Mouse (Mus musculus) embryonic facial prominence, embryonic 12.5 days (tissue): ENCODE results near the gene Vps53. TPM values are rescaled to one million over a fixed set of nuclear protein-coding genes. Genes with fewer than 3 reads are reported as not detected.
A peak's percentile ranks its signal among the peaks of the same experiment; 100 is the strongest.

Experiments
- ATAC-seq: fragments of 200-750 bp; cut with Nextera tagmentation; 2 replicates; pipeline ENCODE4 v1.8.0; 2017; ENCODE audit not compliant: insufficient number of reproducible peaks, insufficient read depth, low FRiP score, low TSS enrichment
- H3K27ac ChIP-seq: fragments of 300-500 bp; sonication (generic); 2 replicates; pipeline ENCODE4 v1.5.1; 2016; ENCODE audit warnings: mild to moderate bottlenecking
- H3K27me3 ChIP-seq: fragments of 300-500 bp; sonication (generic); 2 replicates; pipeline ENCODE4 v1.6.1; 2016; ENCODE audit warnings: mild to moderate bottlenecking, moderate library complexity
- H3K36me3 ChIP-seq: fragments of 300-500 bp; sonication (generic); 2 replicates; pipeline ENCODE4 v1.6.1; 2016; ENCODE audit warnings: mild to moderate bottlenecking
- H3K4me1 ChIP-seq: fragments of 300-500 bp; sonication (generic); 2 replicates; pipeline ENCODE4 v1.6.1; 2016
- H3K4me2 ChIP-seq: fragments of 300-500 bp; sonication (generic); replicated peaks from 2 replicates; pipeline ENCODE4 v1.6.1; 2016; ENCODE audit warnings: mild to moderate bottlenecking, moderate library complexity
- H3K4me3 ChIP-seq: fragments of 300-500 bp; sonication (generic); 2 replicates; pipeline ENCODE4 v1.5.1; 2016; ENCODE audit warnings: mild to moderate bottlenecking
- H3K9ac ChIP-seq: fragments of 300-500 bp; sonication (generic); 2 replicates; pipeline ENCODE4 v1.6.1; 2016; ENCODE audit warnings: mild to moderate bottlenecking, moderate library complexity
- H3K9me3 ChIP-seq: fragments of 300-500 bp; sonication (generic); 2 replicates; pipeline ENCODE4 v1.6.1; 2016; ENCODE audit warnings: mild to moderate bottlenecking, moderate library complexity
- WGBS: fragments of 180-500 bp; shearing (Covaris S2); methylation state at CpG from one replicate; pipeline ENCODE4 v1.1.7; 2016; 5-methylcytosine and 5-hydroxymethylcytosine counted together
- polyA plus RNA-seq: library from polyadenylated mRNA; unstranded; fragments of >200 nt; fragmentation: Nextera tagmentation; extraction: Ambion mirVana; gene quantifications from 2 replicates; pipeline ENCODE4 v1.2.1, GENCODE M21; 2016

Gene Vps53
- polyA plus RNA-seq, 1 experiment from 2014 or later, result 44.1 TPM

GRCm38 (mm10) chr11:76066563-76067156 is 112.8 kb downstream of the Vps53 start:
- peaks cover 7% of the 10 kb centered on the region; the same call in 1 of the 2 replicates for H3K36me3 ChIP-seq
- WGBS, result 84% methylated on average over 15 of the region's 15 CpGs
- H3K4me2 ChIP-seq, result no peak overlapping the region
- no peak for ATAC-seq
- H3K4me3 ChIP-seq, result no peak overlapping the region
- no peaks in the 10 kb centered on the region for H3K4me1 ChIP-seq
- H3K27ac ChIP-seq, result no peak overlapping the region
- no peaks in the 10 kb centered on the region for H3K27me3 ChIP-seq
- H3K9ac ChIP-seq, result no peak overlapping the region
- no peaks in the 10 kb centered on the region for H3K9me3 ChIP-seq

- Histone ChIP-seq H3K4me2 (no peak overlapping the region), H3K9me3 (no peaks in the 10 kb centered on the region), H3K36me3 (no peaks in the 10 kb centered on the region), H3K27ac (no peak overlapping the region), H3K9ac (no peak overlapping the region), H3K4me3 (no peak overlapping the region), H3K27me3 (no peaks in the 10 kb centered on the region), H3K4me1 (peaks cover 5% of the 10 kb centered on the region)
- 70% methylated on average over 9 of the region's 9 CpGs for WGBS
- ATAC-seq, result no peak
Measured at GRCm38 (mm10) chr11:76065521-76066095, 113.8 kb downstream of the Vps53 start.

- 85% methylated on average over 7 of the region's 7 CpGs for WGBS
- Histone ChIP-seq H3K9me3 (no peaks in the 10 kb centered on the region), H3K27ac (no peak overlapping the region), H3K9ac (no peak overlapping the region), H3K4me2 (no peak overlapping the region), H3K4me1 (peaks cover 17% of the 10 kb centered on the region), H3K4me3 (no peak overlapping the region), H3K36me3 (no peaks in the 10 kb centered on the region), H3K27me3 (no peaks in the 10 kb centered on the region)
- ATAC-seq, result no peak
Measured at GRCm38 (mm10) chr11:76064411-76064810, 115.0 kb downstream of the Vps53 start.

- Histone ChIP-seq H3K9me3 (no peaks in the 10 kb centered on the region), H3K4me3 (no peak overlapping the region), H3K36me3 (peaks cover 2% of the 10 kb centered on the region; the same call in 1 of the 2 replicates), H3K27ac (0 out of 2 replicates have a peak overlapping the region, but pooled peaks have one; percentile 30), H3K4me2 (no peak overlapping the region), H3K27me3 (no peaks in the 10 kb centered on the region), H3K4me1 (peaks cover 26% of the 10 kb centered on the region), H3K9ac (no peak overlapping the region)
- no peak for ATAC-seq
- WGBS, result 87% methylated on average over 2 of the region's 2 CpGs
Measured at GRCm38 (mm10) chr11:76060906-76061305, 118.5 kb downstream of the Vps53 start.

- Histone ChIP-seq H3K9ac (no peak overlapping the region), H3K9me3 (no peaks in the 10 kb centered on the region), H3K4me1 (peaks cover 26% of the 10 kb centered on the region), H3K27ac (peak overlapping the region; percentile 61), H3K27me3 (no peaks in the 10 kb centered on the region), H3K4me3 (no peak overlapping the region), H3K36me3 (peaks cover 5% of the 10 kb centered on the region; the same call in 1 of the 2 replicates), H3K4me2 (no peak overlapping the region)
- 37% methylated on average over 7 of the region's 7 CpGs for WGBS
- ATAC-seq, result no peak
Measured at GRCm38 (mm10) chr11:76059971-76060370, 119.5 kb downstream of the Vps53 start.

- Histone ChIP-seq H3K9ac (no peak overlapping the region), H3K27ac (no peak overlapping the region), H3K27me3 (no peaks in the 10 kb centered on the region), H3K36me3 (peaks cover 5% of the 10 kb centered on the region; the same call in 1 of the 2 replicates), H3K9me3 (no peaks in the 10 kb centered on the region), H3K4me3 (no peak overlapping the region), H3K4me2 (no peak overlapping the region), H3K4me1 (peaks cover 36% of the 10 kb centered on the region)
- ATAC-seq, result no peak
- 27% methylated on average over 3 of the region's 3 CpGs for WGBS
Measured at GRCm38 (mm10) chr11:76056487-76056886, 123.0 kb downstream of the Vps53 start.

- H3K27me3 ChIP-seq, result no peaks in the 10 kb centered on the region
- 82% methylated on average over 5 of the region's 5 CpGs for whole genome bisulfite sequencing
- no peak overlapping the region for H3K9ac ChIP-seq
- ATAC-seq, result no peak
- H3K9me3 ChIP-seq, result no peaks in the 10 kb centered on the region
- peaks cover 20% of the 10 kb centered on the region; the same call in 1 of the 2 replicates for H3K4me1 ChIP-seq
- H3K36me3 ChIP-seq, result peaks cover 5% of the 10 kb centered on the region; the same call in 1 of the 2 replicates
- H3K4me3 ChIP-seq, result no peak overlapping the region
- H3K27ac ChIP-seq, result no peak overlapping the region
- no peak overlapping the region for H3K4me2 ChIP-seq
Measured at GRCm38 (mm10) chr11:76052496-76052895, 127.0 kb downstream of the Vps53 start.

- Histone ChIP-seq H3K9me3 (no peaks in the 10 kb centered on the region), H3K27me3 (no peaks in the 10 kb centered on the region), H3K4me1 (peaks cover 20% of the 10 kb centered on the region; the same call in 1 of the 2 replicates), H3K36me3 (peaks cover 12% of the 10 kb centered on the region), H3K9ac (no peak overlapping the region), H3K27ac (0 out of 2 replicates have a peak overlapping the region, but pooled peaks have one; percentile 7), H3K4me2 (no peak overlapping the region), H3K4me3 (no peak overlapping the region)
- WGBS, result 45% methylated on average over 5 of the region's 5 CpGs
- no peak for ATAC-seq
Measured at GRCm38 (mm10) chr11:76050967-76051512, 128.4 kb downstream of the Vps53 start.

GRCm38 (mm10) chr11:76050509-76050908 is 128.9 kb downstream of the Vps53 start:
- H3K27me3 ChIP-seq, result no peaks in the 10 kb centered on the region
- peaks cover 20% of the 10 kb centered on the region; the same call in 1 of the 2 replicates for H3K4me1 ChIP-seq
- no peaks in the 10 kb centered on the region for H3K9me3 ChIP-seq
- 40% methylated on average over 3 of the region's 3 CpGs for WGBS
- H3K4me2 ChIP-seq, result no peak overlapping the region
- H3K27ac ChIP-seq, result 0 out of 2 replicates have a peak overlapping the region, but pooled peaks have one; percentile 7
- H3K4me3 ChIP-seq, result no peak overlapping the region
- H3K9ac ChIP-seq, result no peak overlapping the region
- peaks cover 7% of the 10 kb centered on the region for H3K36me3 ChIP-seq
- ATAC-seq, result no peak

- Histone ChIP-seq H3K4me1 (peaks cover 15% of the 10 kb centered on the region), H3K4me3 (no peak overlapping the region), H3K36me3 (peaks cover 7% of the 10 kb centered on the region), H3K27me3 (no peaks in the 10 kb centered on the region), H3K9me3 (no peaks in the 10 kb centered on the region), H3K9ac (no peak overlapping the region), H3K4me2 (no peak overlapping the region), H3K27ac (no peak overlapping the region)
- WGBS, result 94% methylated on average over 6 of the region's 6 CpGs
- no peak for ATAC-seq
Measured at GRCm38 (mm10) chr11:76045367-76045766, 134.1 kb downstream of the Vps53 start.

GRCm38 (mm10) chr11:76044468-76044867 is 135.0 kb downstream of the Vps53 start:
- no peak overlapping the region for H3K4me2 ChIP-seq
- no peaks in the 10 kb centered on the region for H3K27me3 ChIP-seq
- no peaks in the 10 kb centered on the region for H3K9me3 ChIP-seq
- H3K36me3 ChIP-seq, result peaks cover 7% of the 10 kb centered on the region
- H3K27ac ChIP-seq, result no peak overlapping the region
- no peak overlapping the region for H3K4me3 ChIP-seq
- ATAC-seq, result no peak
- peaks cover 15% of the 10 kb centered on the region for H3K4me1 ChIP-seq
- 84% methylated on average over 6 of the region's 6 CpGs for WGBS
- no peak overlapping the region for H3K9ac ChIP-seq

GRCm38 (mm10) chr11:76042882-76043281 is 136.6 kb downstream of the Vps53 start:
- Histone ChIP-seq H3K27me3 (no peaks in the 10 kb centered on the region), H3K4me3 (no peak overlapping the region), H3K4me1 (peaks cover 15% of the 10 kb centered on the region), H3K27ac (peak overlapping the region; percentile 55; the same call in 1 of the 2 replicates), H3K36me3 (peaks cover 7% of the 10 kb centered on the region), H3K4me2 (no peak overlapping the region), H3K9ac (no peak overlapping the region), H3K9me3 (no peaks in the 10 kb centered on the region)
- WGBS, result 24% methylated on average over 5 of the region's 5 CpGs
- no peak for ATAC-seq
